ENCODE assay signal across 8 mouse cellular contexts in genomic region chr11:60509500-60509899, GRCm38 (mm10). TPM values are rescaled to one million over a fixed set of nuclear protein-coding genes. Genes with fewer than 3 reads are reported as not detected.
DNase-seq lines count a peak whose midpoint lies in the region; ATAC-seq and TF ChIP-seq lines count a peak whose summit lies in the region.

No protein-coding gene starts in this region.

- peak; percentile 37 for DNase-seq in adrenal gland, postnatal 14 days
- DNase-seq in adrenal gland, adult 2 months = no peak
- DNase-seq in limb, embryonic 14.5 days (ENCODE audit: low spot score) = no peak
- DNase-seq in midbrain, postnatal 0 days (ENCODE audit: low spot score) = no peak
- DNase-seq in ovary, postnatal 36 days (ENCODE audit: low spot score) = no peak
- no peak for DNase-seq in gastrocnemius, adult 8-10 months (ENCODE audit: low spot score in 2 of 2)

- H3K4me1 ChIP-seq in bone marrow macrophage, adult 2 months (ENCODE audit: control insufficient read depth, insufficient read depth, low read length) = no peaks in the 10 kb centered on the region
- peaks cover 10% of the 10 kb centered on the region for H3K4me1 ChIP-seq in forebrain, embryonic 15.5 days
- H3K4me1 ChIP-seq in limb, embryonic 14.5 days (ENCODE audit: control insufficient read depth, insufficient read depth, low read length) = peaks cover 3% of the 10 kb centered on the region
- H3K4me1 ChIP-seq in midbrain, postnatal 0 days (ENCODE audit: insufficient read depth, low read length) = peaks cover 4% of the 10 kb centered on the region; the same call in 1 of the 2 replicates

- TF ChIP-seq POLR2A in bone marrow macrophage, adult 2 months (IDR thresholded peaks at IDR 0.05; ENCODE audit: borderline replicate concordance, low read depth, low read length) = no peak
- no peak for TF ChIP-seq POLR2A in limb, embryonic 14.5 days (IDR thresholded peaks at IDR 0.05; ENCODE audit: borderline replicate concordance, extremely low read depth, insufficient read depth, insufficient read length)

- peak overlapping the region; percentile 29 for H3K4me3 ChIP-seq in bone marrow macrophage, adult 2 months (ENCODE audit: insufficient read depth, low read length)
- H3K4me3 ChIP-seq in forebrain, embryonic 15.5 days = peak overlapping the region; percentile 38
- peak overlapping the region; percentile 40 for H3K4me3 ChIP-seq in limb, embryonic 14.5 days (replicated peaks; ENCODE audit: low read length)
- peak overlapping the region; percentile 31 for H3K4me3 ChIP-seq in midbrain, postnatal 0 days (ENCODE audit: low read depth, low read length)

- no peak for TF ChIP-seq CTCF in bone marrow macrophage, adult 2 months (IDR thresholded peaks at IDR 0.05; ENCODE audit: low read depth, low read length)
- TF ChIP-seq CTCF in midbrain, postnatal 0 days (IDR thresholded peaks at IDR 0.05) = no peak

- H3K27ac ChIP-seq in bone marrow macrophage, adult 2 months (ENCODE audit: insufficient read depth, low read depth, low read length) = no peak overlapping the region
- H3K27ac ChIP-seq in forebrain, embryonic 15.5 days (replicated peaks) = no peak overlapping the region
- no peak overlapping the region for H3K27ac ChIP-seq in limb, embryonic 14.5 days (replicated peaks; ENCODE audit: low read depth, low read length)
- H3K27ac ChIP-seq in midbrain, postnatal 0 days (ENCODE audit: low read depth, low read length) = no peak overlapping the region

- H3K9me3 ChIP-seq in forebrain, embryonic 15.5 days = no peaks in the 10 kb centered on the region
- no peaks in the 10 kb centered on the region for H3K9me3 ChIP-seq in limb, embryonic 14.5 days (ENCODE audit: control insufficient read depth, low read length)
- H3K9me3 ChIP-seq in midbrain, postnatal 0 days (ENCODE audit: low read length) = no peaks in the 10 kb centered on the region

- H3K27me3 ChIP-seq in forebrain, embryonic 15.5 days = peaks cover 21% of the 10 kb centered on the region
- no peaks in the 10 kb centered on the region for H3K27me3 ChIP-seq in limb, embryonic 14.5 days (ENCODE audit: control insufficient read depth, insufficient read depth, low read length)
- no peaks in the 10 kb centered on the region for H3K27me3 ChIP-seq in midbrain, postnatal 0 days (ENCODE audit: insufficient read depth, low read length)

- no peaks in the 10 kb centered on the region for H3K36me3 ChIP-seq in forebrain, embryonic 15.5 days
- no peaks in the 10 kb centered on the region for H3K36me3 ChIP-seq in limb, embryonic 14.5 days (ENCODE audit: control insufficient read depth, insufficient read depth, low read length)
- no peaks in the 10 kb centered on the region for H3K36me3 ChIP-seq in midbrain, postnatal 0 days (ENCODE audit: insufficient read depth, low read length)

- H3K9ac ChIP-seq in forebrain, embryonic 15.5 days (replicated peaks) = peak overlapping the region; percentile 35; the same call in 1 of the 2 replicates
- H3K9ac ChIP-seq in limb, embryonic 14.5 days (ENCODE audit: low read depth, low read length, severe bottlenecking) = peak overlapping the region; percentile 52
- H3K9ac ChIP-seq in midbrain, postnatal 0 days (replicated peaks; ENCODE audit: low read length, poor library complexity, severe bottlenecking) = peak overlapping the region; percentile 42; the same call in 1 of the 2 replicates

- WGBS in forebrain, embryonic 15.5 days = 0% methylated on average over 25 of the region's 25 CpGs
- under 1% methylated on average over 25 of the region's 25 CpGs for WGBS in limb, embryonic 14.5 days
- WGBS in midbrain, postnatal 0 days = 1% methylated on average over 25 of the region's 25 CpGs

- no peak for ATAC-seq in forebrain, embryonic 15.5 days (replicated peaks)
- ATAC-seq in limb, embryonic 14.5 days (ENCODE audit: low FRiP score, low read depth) = peak; percentile 71; the same call in 1 of the 2 replicates
- no peak for ATAC-seq in midbrain, postnatal 0 days (ENCODE audit: low FRiP score)

- H3K4me2 ChIP-seq in forebrain, embryonic 15.5 days (replicated peaks) = peak overlapping the region; percentile 58
- H3K4me2 ChIP-seq in limb, embryonic 14.5 days (replicated peaks; ENCODE audit: low read depth, low read length, severe bottlenecking) = peak overlapping the region; percentile 78
- peak overlapping the region; percentile 61 for H3K4me2 ChIP-seq in midbrain, postnatal 0 days (ENCODE audit: low read depth, low read length, poor library complexity, severe bottlenecking)

RNA-seq across cellular contexts. Expression of gene Alkbh5, which starts 26.7 kb away (rescaled TPM):
- total RNA-seq in adrenal gland, postnatal 14 days (2021) = 79.2 and 81.5 TPM in 2 replicates
- total RNA-seq in adrenal gland, adult 2 months (2021) = 10 to 100 TPM; 93.8 to 98.1 TPM
- 37.9 and 39.3 TPM in 2 replicates for polyA plus RNA-seq in adrenal gland, adult 2 months (2012; rRNA removed)
- 39.2 and 40.4 TPM in 2 replicates for polyA plus RNA-seq in bone marrow macrophage, adult 2 months (2012; ENCODE audit: insufficient read depth, insufficient read length, missing spikeins)
- 27.5 and 27.9 TPM in 2 replicates for polyA plus RNA-seq in forebrain, embryonic 15.5 days (2015; fragmentation: Nextera tagmentation; extraction: Ambion mirVana)
- polyA plus RNA-seq in limb, embryonic 14.5 days (2012; rRNA removed) = 19.3 and 24.0 TPM in 2 replicates
- 30.2 and 31.9 TPM in 2 replicates for polyA plus RNA-seq in limb, embryonic 14.5 days (2014; fragmentation: Nextera tagmentation; extraction: Ambion mirVana)
- total RNA-seq in midbrain, postnatal 0 days (2014; rRNA removed) = 32.0 and 34.0 TPM in 2 replicates
- 18.4 and 23.1 TPM in 2 replicates for polyA plus RNA-seq in midbrain, postnatal 0 days (2015; fragmentation: Nextera tagmentation; extraction: Ambion mirVana)
- total RNA-seq in gastrocnemius, adult 8-10 months (2022) = 100 to 1,000 TPM; 137 to 160 (median 145) TPM

RNA-seq across cellular contexts. Expression of gene Myo15, which starts 40.4 kb away (rescaled TPM):
- 0.30 and 0.70 TPM in 2 replicates for total RNA-seq in adrenal gland, postnatal 14 days (2021)
- total RNA-seq in adrenal gland, adult 2 months (2021) = under 1 TPM; 0.14 to 0.20 TPM
- 0.26 and 0.47 TPM in 2 replicates for polyA plus RNA-seq in adrenal gland, adult 2 months (2012; rRNA removed)
- polyA plus RNA-seq in bone marrow macrophage, adult 2 months (2012; ENCODE audit: insufficient read depth, insufficient read length, missing spikeins) = not detected in 2 replicates
- polyA plus RNA-seq in forebrain, embryonic 15.5 days (2015; fragmentation: Nextera tagmentation; extraction: Ambion mirVana) = 0.05 TPM in 1 of 2 replicates, not detected in the other
- 1.2 and 1.4 TPM in 2 replicates for polyA plus RNA-seq in limb, embryonic 14.5 days (2012; rRNA removed)
- 0.51 and 0.54 TPM in 2 replicates for polyA plus RNA-seq in limb, embryonic 14.5 days (2014; fragmentation: Nextera tagmentation; extraction: Ambion mirVana)
- 0.14 and 0.22 TPM in 2 replicates for total RNA-seq in midbrain, postnatal 0 days (2014; rRNA removed)
- 0.23 and 0.52 TPM in 2 replicates for polyA plus RNA-seq in midbrain, postnatal 0 days (2015; fragmentation: Nextera tagmentation; extraction: Ambion mirVana)
- total RNA-seq in gastrocnemius, adult 8-10 months (2022) = under 1 TPM in 2 of 4 experiments, not detected in 2; 0.05 TPM

RNA-seq across cellular contexts. Expression of gene Drg2, which starts 55.1 kb away (rescaled TPM):
- 57.3 and 66.8 TPM in 2 replicates for total RNA-seq in adrenal gland, postnatal 14 days (2021)
- 10 to 100 TPM; 63.2 to 72.2 TPM for total RNA-seq in adrenal gland, adult 2 months (2021)
- 36.6 and 40.5 TPM in 2 replicates for polyA plus RNA-seq in adrenal gland, adult 2 months (2012; rRNA removed)
- 27.7 and 30.8 TPM in 2 replicates for polyA plus RNA-seq in bone marrow macrophage, adult 2 months (2012; ENCODE audit: insufficient read depth, insufficient read length, missing spikeins)
- polyA plus RNA-seq in forebrain, embryonic 15.5 days (2015; fragmentation: Nextera tagmentation; extraction: Ambion mirVana) = 100 and 106 TPM in 2 replicates
- polyA plus RNA-seq in limb, embryonic 14.5 days (2012; rRNA removed) = 86.1 and 92.6 TPM in 2 replicates
- 107 and 111 TPM in 2 replicates for polyA plus RNA-seq in limb, embryonic 14.5 days (2014; fragmentation: Nextera tagmentation; extraction: Ambion mirVana)
- total RNA-seq in midbrain, postnatal 0 days (2014; rRNA removed) = 88.6 and 92.6 TPM in 2 replicates
- 83.1 and 87.8 TPM in 2 replicates for polyA plus RNA-seq in midbrain, postnatal 0 days (2015; fragmentation: Nextera tagmentation; extraction: Ambion mirVana)
- total RNA-seq in gastrocnemius, adult 8-10 months (2022) = 10 to 100 TPM; 21.6 to 24.9 (median 22.7) TPM
